Mouse (Mus musculus): Measurements from ENCODE around the gene Chmp2a. TPM values are rescaled to one million over a fixed set of nuclear protein-coding genes. Genes with fewer than 3 reads are reported as not detected.

The Chmp2a gene
- polyA plus RNA-seq, 1 experiment: 128 TPM

DNA sequence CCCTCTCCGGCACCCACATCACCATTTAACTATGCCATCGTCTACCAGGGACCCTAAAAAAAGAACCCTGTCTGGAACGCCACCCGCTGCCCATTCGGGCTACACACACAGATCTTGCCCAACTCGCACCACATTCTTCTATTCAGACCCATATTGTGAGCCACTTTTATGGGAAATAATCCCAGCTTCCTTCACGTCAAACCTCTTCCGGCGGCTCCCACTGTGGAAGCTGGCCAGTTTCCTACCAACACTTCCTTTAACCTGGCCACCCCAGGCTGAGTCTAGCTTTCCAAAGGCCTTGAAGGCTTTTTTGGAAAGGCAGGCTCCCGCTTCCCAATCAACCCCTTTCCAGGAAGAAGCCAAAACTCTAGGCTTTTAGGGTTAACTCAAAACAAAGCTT is 28.1 kb downstream of the Chmp2a start:
- TF ChIP-seq MYOD1 (IDR thresholded peaks at IDR 0.05; ENCODE audit: control insufficient read depth, insufficient read length, low read depth): no peak
- no peak for TF ChIP-seq CEBPB (IDR thresholded peaks at IDR 0.05; ENCODE audit: low read depth)
- TF ChIP-seq FOSL1 (IDR thresholded peaks at IDR 0.05; ENCODE audit: insufficient read depth, low read length, poor library complexity, severe bottlenecking): no peak
- TF ChIP-seq MAX (IDR thresholded peaks at IDR 0.05): no peak
- TF ChIP-seq USF1 (IDR thresholded peaks at IDR 0.05; ENCODE audit: low read depth): no peak
- TF ChIP-seq MYOG (IDR thresholded peaks at IDR 0.05; ENCODE audit: control insufficient read depth, extremely low read depth, insufficient read length): no peak
- no peak for TF ChIP-seq CTCF (IDR thresholded peaks at IDR 0.05; ENCODE audit: control insufficient read depth, insufficient read depth, insufficient read length)

GRCm38 (mm10) chr7:13006011-13006410 is 28.6 kb downstream of the Chmp2a start:
- Histone ChIP-seq H3K27me3 (ENCODE audit: control insufficient read depth, insufficient read depth, insufficient read length) (no peaks in the 10 kb centered on the region), H3K79me2 (ENCODE audit: control insufficient read depth, insufficient read depth) (peaks cover 14% of the 10 kb centered on the region), H3K4me3 (ENCODE audit: insufficient read depth, poor library complexity, severe bottlenecking) (no peak overlapping the region), H3K79me3 (ENCODE audit: low read depth) (peaks cover 6% of the 10 kb centered on the region), H3ac (ENCODE audit: control insufficient read depth, insufficient read length, low read depth) (no peak overlapping the region), H3K36me3 (ENCODE audit: control insufficient read depth, insufficient read depth) (peaks cover 14% of the 10 kb centered on the region)
- TF ChIP-seq CEBPB (IDR thresholded peaks at IDR 0.05; ENCODE audit: low read depth) (no peak), FOSL1 (IDR thresholded peaks at IDR 0.05; ENCODE audit: insufficient read depth, low read length, poor library complexity, severe bottlenecking) (no peak), USF1 (IDR thresholded peaks at IDR 0.05; ENCODE audit: low read depth) (no peak), MYOG (IDR thresholded peaks at IDR 0.05; ENCODE audit: control insufficient read depth, extremely low read depth, insufficient read length) (no peak), MAX (IDR thresholded peaks at IDR 0.05) (no peak), CTCF (IDR thresholded peaks at IDR 0.05; ENCODE audit: control insufficient read depth, insufficient read depth, insufficient read length) (no peak), MYOD1 (IDR thresholded peaks at IDR 0.05; ENCODE audit: control insufficient read depth, insufficient read length, low read depth) (no peak)

More for the DNA sequence above, 28.1 kb downstream of the Chmp2a start:
- Histone ChIP-seq H3K27me3 (ENCODE audit: control insufficient read depth, insufficient read depth, insufficient read length) (no peaks in the 10 kb centered on the region), H3K79me3 (ENCODE audit: low read depth) (peaks cover 6% of the 10 kb centered on the region), H3K79me2 (ENCODE audit: control insufficient read depth, insufficient read depth) (peaks cover 14% of the 10 kb centered on the region), H3K36me3 (ENCODE audit: control insufficient read depth, insufficient read depth) (peaks cover 14% of the 10 kb centered on the region), H3K4me3 (ENCODE audit: insufficient read depth, poor library complexity, severe bottlenecking) (no peak overlapping the region), H3ac (ENCODE audit: control insufficient read depth, insufficient read length, low read depth) (no peak overlapping the region)

DNA sequence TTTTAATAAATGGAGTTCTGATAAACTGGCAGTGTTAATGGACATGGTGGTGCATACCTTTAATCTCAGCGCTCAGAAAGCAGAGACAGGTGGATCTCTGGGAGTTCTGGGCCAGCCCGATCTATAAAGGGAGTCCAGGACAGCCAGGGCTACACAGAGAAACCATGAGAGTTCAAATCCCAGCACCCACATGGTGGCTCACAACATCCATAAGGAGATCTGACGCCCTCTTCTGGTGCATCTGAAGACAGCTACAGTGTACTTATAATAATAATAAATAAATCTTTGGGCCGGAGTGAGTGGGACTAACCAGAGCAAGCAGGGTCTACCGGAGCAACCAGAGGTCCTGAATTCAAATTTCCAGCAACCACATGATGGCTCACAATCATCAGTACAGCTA is 31.2 kb downstream of the Chmp2a start:
- Histone ChIP-seq H3K79me3 (ENCODE audit: low read depth) (peaks cover 4% of the 10 kb centered on the region), H3K4me3 (ENCODE audit: insufficient read depth, poor library complexity, severe bottlenecking) (no peak overlapping the region), H3K27me3 (ENCODE audit: control insufficient read depth, insufficient read depth, insufficient read length) (no peaks in the 10 kb centered on the region), H3K79me2 (ENCODE audit: control insufficient read depth, insufficient read depth) (peaks cover 7% of the 10 kb centered on the region), H3ac (ENCODE audit: control insufficient read depth, insufficient read length, low read depth) (no peak overlapping the region), H3K36me3 (ENCODE audit: control insufficient read depth, insufficient read depth) (peaks cover 14% of the 10 kb centered on the region)
- TF ChIP-seq MAX (IDR thresholded peaks at IDR 0.05) (no peak), MYOD1 (IDR thresholded peaks at IDR 0.05; ENCODE audit: control insufficient read depth, insufficient read length, low read depth) (no peak)

- TF ChIP-seq CEBPB (IDR thresholded peaks at IDR 0.05; ENCODE audit: low read depth): no peak
- no peak for TF ChIP-seq MAX (IDR thresholded peaks at IDR 0.05)
- Histone ChIP-seq H3ac (ENCODE audit: control insufficient read depth, insufficient read length, low read depth) (no peak overlapping the region), H3K27me3 (ENCODE audit: control insufficient read depth, insufficient read depth, insufficient read length) (no peaks in the 10 kb centered on the region), H3K79me2 (ENCODE audit: control insufficient read depth, insufficient read depth) (no peaks in the 10 kb centered on the region), H3K79me3 (ENCODE audit: low read depth) (peaks cover 2% of the 10 kb centered on the region), H3K36me3 (ENCODE audit: control insufficient read depth, insufficient read depth) (peaks cover 10% of the 10 kb centered on the region), H3K4me3 (ENCODE audit: insufficient read depth, poor library complexity, severe bottlenecking) (no peak overlapping the region)
Observed at GRCm38 (mm10) chr7:13001584-13001983, 33.0 kb downstream of the Chmp2a start.

DNA sequence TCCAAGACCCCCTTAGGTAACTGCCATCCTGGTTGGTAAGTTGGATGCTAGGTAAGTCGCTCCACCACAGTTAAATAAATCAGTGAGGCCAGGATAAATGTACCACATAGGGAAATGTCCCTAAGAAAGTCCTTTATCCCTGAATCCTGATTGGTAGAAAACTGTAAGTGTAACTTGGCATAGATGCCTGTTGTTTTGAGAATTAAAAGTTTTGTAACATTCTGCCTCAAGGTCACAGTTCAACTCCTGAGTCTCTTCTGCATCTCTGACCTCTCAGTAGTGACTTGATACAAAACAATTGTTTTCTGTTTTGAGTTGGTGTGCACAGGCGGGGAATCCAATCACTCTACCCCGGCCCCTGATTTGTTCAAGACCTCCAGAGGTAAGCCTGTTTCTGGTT is 35.8 kb downstream of the Chmp2a start, which contains the start of gene Trim28:
Gene Trim28 (plus strand): TSS at position 264 of the 400 bp plus-strand sequence.
- H3K36me3 ChIP-seq (ENCODE audit: control insufficient read depth, insufficient read depth): no peaks in the 10 kb centered on the region
- no peaks in the 10 kb centered on the region for H3K79me3 ChIP-seq (ENCODE audit: low read depth)
- H3ac ChIP-seq (ENCODE audit: control insufficient read depth, insufficient read length, low read depth): no peak within 1 kb of the TSS
- H3K79me2 ChIP-seq (ENCODE audit: control insufficient read depth, insufficient read depth): no peaks in the 10 kb centered on the region
- H3K27me3 ChIP-seq (ENCODE audit: control insufficient read depth, insufficient read depth, insufficient read length): no peaks in the 10 kb centered on the region
- H3K4me3 ChIP-seq (ENCODE audit: insufficient read depth, poor library complexity, severe bottlenecking): no peak within 1 kb of the TSS
- TF ChIP-seq USF1 (IDR thresholded peaks at IDR 0.05; ENCODE audit: low read depth): no peak
- no peak for TF ChIP-seq FOSL1 (IDR thresholded peaks at IDR 0.05; ENCODE audit: insufficient read depth, low read length, poor library complexity, severe bottlenecking)
- TF ChIP-seq CTCF (IDR thresholded peaks at IDR 0.05; ENCODE audit: control insufficient read depth, insufficient read depth, insufficient read length): no peak
- no peak for TF ChIP-seq MAX (IDR thresholded peaks at IDR 0.05)
- TF ChIP-seq CEBPB (IDR thresholded peaks at IDR 0.05; ENCODE audit: low read depth): no peak

GRCm38 (mm10) chr7:12998053-12998452 is 36.6 kb downstream of the Chmp2a start, which contains the start of gene Slc27a5:
Slc27a5 (minus strand) TSS chr7:12998192.
- H3K4me3 ChIP-seq (ENCODE audit: insufficient read depth, poor library complexity, severe bottlenecking): no peak within 1 kb of the TSS

More at GRCm38 (mm10) chr7:12998053-12998452, 36.6 kb downstream of the Chmp2a start, which contains the start of gene Slc27a5:
- TF ChIP-seq CTCF (IDR thresholded peaks at IDR 0.05; ENCODE audit: control insufficient read depth, insufficient read depth, insufficient read length) (no peak), MYOG (IDR thresholded peaks at IDR 0.05; ENCODE audit: control insufficient read depth, extremely low read depth, insufficient read length) (no peak), MAX (IDR thresholded peaks at IDR 0.05) (no peak), CEBPB (IDR thresholded peaks at IDR 0.05; ENCODE audit: low read depth) (no peak), MYOD1 (IDR thresholded peaks at IDR 0.05; ENCODE audit: control insufficient read depth, insufficient read length, low read depth) (no peak), FOSL1 (IDR thresholded peaks at IDR 0.05; ENCODE audit: insufficient read depth, low read length, poor library complexity, severe bottlenecking) (no peak), USF1 (IDR thresholded peaks at IDR 0.05; ENCODE audit: low read depth) (no peak)
- H3K27me3 ChIP-seq (ENCODE audit: control insufficient read depth, insufficient read depth, insufficient read length): no peaks in the 10 kb centered on the region
- H3K79me2 ChIP-seq (ENCODE audit: control insufficient read depth, insufficient read depth): no peaks in the 10 kb centered on the region
- no peaks in the 10 kb centered on the region for H3K36me3 ChIP-seq (ENCODE audit: control insufficient read depth, insufficient read depth)
- H3K79me3 ChIP-seq (ENCODE audit: low read depth): no peaks in the 10 kb centered on the region
- H3ac ChIP-seq (ENCODE audit: control insufficient read depth, insufficient read length, low read depth): no peak within 1 kb of the TSS
